Mouse (Mus musculus) G1E (cell line): Measurements from ENCODE around the gene Zmiz2. TPM values are rescaled to one million over a fixed set of nuclear protein-coding genes. Genes with fewer than 3 reads are reported as not detected.

Experiments used
- ATAC-seq: 2 replicates; pipeline ENCODE4 v1.8.0; 2016; ENCODE audit warnings: mild to moderate bottlenecking; ENCODE audit not compliant: insufficient number of reproducible peaks, poor library complexity, low FRiP score, severe bottlenecking; ENCODE audit errors: extremely low read depth
- DNase-seq: peaks from one replicate; pipeline ENCODE4 v3.0.0; 2012; ENCODE audit warnings: low spot score
- H3K27me3 ChIP-seq: 2 replicates; pipeline ENCODE4 v1.6.1; 2012; ENCODE audit warnings: mild to moderate bottlenecking, low read length, inconsistent platforms; ENCODE audit not compliant: insufficient read depth
- H3K36me3 ChIP-seq: replicated peaks from 2 replicates; pipeline ENCODE3; 2012; ENCODE audit warnings: mild to moderate bottlenecking, inconsistent platforms
- H3K4me1 ChIP-seq: 2 replicates; pipeline ENCODE4 v1.6.1; 2012; ENCODE audit warnings: low read depth, low read length, inconsistent platforms, mixed read lengths; ENCODE audit not compliant: insufficient read depth
- H3K4me3 ChIP-seq: 2 replicates; pipeline ENCODE4 v1.5.1; 2012; ENCODE audit warnings: low read depth, mild to moderate bottlenecking, inconsistent platforms, low read length, moderate library complexity, mixed read lengths
- H3K9me3 ChIP-seq: replicated peaks from 2 replicates; pipeline ENCODE4 v1.6.1; 2012; ENCODE audit warnings: inconsistent platforms
- CTCF ChIP-seq: IDR thresholded peaks from 2 replicates; pipeline ENCODE4 v1.5.1; 2012; ENCODE audit warnings: low read depth, low read length, inconsistent platforms, mixed read lengths
- GATA1 ChIP-seq: IDR thresholded peaks from 2 replicates; pipeline ENCODE4 v1.6.1; 2012; ENCODE audit warnings: borderline replicate concordance, low read length, inconsistent platforms, mixed read lengths
- GATA2 ChIP-seq: IDR thresholded peaks from 2 replicates; pipeline ENCODE4 v1.6.1; 2012; ENCODE audit warnings: low read depth, low read length, inconsistent platforms, borderline replicate concordance
- POLR2AphosphoS5 ChIP-seq: IDR thresholded peaks from 2 replicates; pipeline ENCODE4 v1.6.1; 2012; ENCODE audit warnings: low read depth, low read length, inconsistent platforms; ENCODE audit not compliant: insufficient replicate concordance
- TAL1 ChIP-seq: conservative IDR thresholded peaks from 2 replicates; pipeline ENCODE4 v1.6.1; 2012; ENCODE audit warnings: low read depth, low read length, inconsistent platforms, mixed read lengths
- polyA plus RNA-seq: library from polyadenylated mRNA; stranded (reverse); fragments of >175 nt; gene quantifications from 2 replicates; pipeline ENCODE4 v1.2.3, GENCODE M21; 2012
- total RNA-seq, 2 experiments: library from RNA; stranded (forward) in 1 of 2; stranded (reverse) in 1 of 2; fragments of 200-1000 nt in 1 of 2; fragments of >200 nt in 1 of 2; fragmentation: Nextera tagmentation in 1 of 2; gene quantifications; 2 replicates each; pipeline ENCODE4 v1.2.3; 2014 to 2017

Zmiz2 gene
- total and polyA plus RNA-seq, 3 experiments = 7.1 to 245 (median 63.4) TPM

- Histone ChIP-seq H3K9me3 (no peaks in the 10 kb centered on the region), H3K4me3 (no peak overlapping the region), H3K27me3 (peaks cover 13% of the 10 kb centered on the region), H3K4me1 (peaks cover 15% of the 10 kb centered on the region), H3K36me3 (no peaks in the 10 kb centered on the region)
- ATAC-seq (no peak), DNase-seq (no peak)
- no peak for TF ChIP-seq CTCF
- no peak for TF ChIP-seq TAL1
- TF ChIP-seq POLR2AphosphoS5 = no peak
- no peak for TF ChIP-seq GATA1
- TF ChIP-seq GATA2 = no peak
These were observed 8.0 kb upstream of the Zmiz2 start for GRCm38 (mm10) chr11:6380916-6381315.

DNA sequence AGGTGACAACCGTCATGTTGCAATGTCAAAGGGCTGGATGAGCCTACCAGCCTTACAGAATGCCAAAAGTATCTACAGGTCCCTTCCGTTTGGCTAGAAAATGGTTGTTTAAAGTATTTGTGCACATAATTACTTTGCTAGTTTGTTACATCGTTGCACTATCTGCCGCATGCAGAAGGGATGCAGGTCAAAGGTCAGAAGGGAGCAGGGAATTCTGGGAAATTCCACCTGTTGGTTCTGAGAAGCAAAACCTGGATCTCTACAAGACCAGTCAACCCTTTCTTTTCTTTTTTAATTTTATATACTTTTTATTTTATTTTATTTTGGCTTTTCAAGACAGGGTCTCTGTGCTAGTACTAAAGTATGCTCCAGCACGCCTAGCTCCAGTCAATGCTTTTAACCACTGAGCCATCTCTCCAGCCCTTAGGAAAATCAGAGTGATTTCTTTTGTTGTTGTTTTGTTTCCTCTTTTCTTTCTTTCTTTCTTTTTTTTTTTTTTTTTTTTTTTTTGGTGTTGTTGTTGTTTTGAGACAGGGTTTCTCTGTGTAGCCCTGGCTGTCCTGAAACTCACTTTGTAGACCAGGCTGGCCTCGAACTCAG is 648 bp upstream of the Zmiz2 start:
- Histone ChIP-seq H3K36me3 (peaks cover 27% of the 10 kb centered on the region), H3K4me3 (peak overlapping the region; percentile 94; the same call in 1 of the 2 replicates), H3K9me3 (no peaks in the 10 kb centered on the region), H3K27me3 (no peaks in the 10 kb centered on the region), H3K4me1 (peaks cover 37% of the 10 kb centered on the region)
- ATAC-seq (no peak), DNase-seq (no peak)
- TF ChIP-seq CTCF (no peak), GATA2 (no peak), TAL1 (no peak), POLR2AphosphoS5 (no peak), GATA1 (no peak)

- no peak for ATAC-seq
- DNase-seq = no peak
- Histone ChIP-seq H3K4me3 (peak overlapping the region; percentile 94), H3K4me1 (peaks cover 45% of the 10 kb centered on the region), H3K36me3 (peaks cover 38% of the 10 kb centered on the region), H3K27me3 (no peaks in the 10 kb centered on the region), H3K9me3 (no peaks in the 10 kb centered on the region)
- TF ChIP-seq TAL1 (no peak), GATA1 (no peak), POLR2AphosphoS5 (no peak), GATA2 (no peak), CTCF (no peak)
These were observed 628 bp downstream of the Zmiz2 start for GRCm38 (mm10) chr11:6389483-6389921.

- peak overlapping the region; percentile 94; the same call in 1 of the 2 replicates for H3K4me3 ChIP-seq
- peaks cover 50% of the 10 kb centered on the region for H3K4me1 ChIP-seq
- H3K27me3 ChIP-seq = no peaks in the 10 kb centered on the region
- no peak for ATAC-seq
- no peak for TF ChIP-seq CTCF
- no peak for TF ChIP-seq GATA2
- no peak for TF ChIP-seq TAL1
- no peak for TF ChIP-seq POLR2AphosphoS5
- no peak for TF ChIP-seq GATA1
- no peak for DNase-seq
- H3K9me3 ChIP-seq = no peaks in the 10 kb centered on the region
- H3K36me3 ChIP-seq = peaks cover 48% of the 10 kb centered on the region
These were observed 1.6 kb downstream of the Zmiz2 start for GRCm38 (mm10) chr11:6390376-6391053.

DNA sequence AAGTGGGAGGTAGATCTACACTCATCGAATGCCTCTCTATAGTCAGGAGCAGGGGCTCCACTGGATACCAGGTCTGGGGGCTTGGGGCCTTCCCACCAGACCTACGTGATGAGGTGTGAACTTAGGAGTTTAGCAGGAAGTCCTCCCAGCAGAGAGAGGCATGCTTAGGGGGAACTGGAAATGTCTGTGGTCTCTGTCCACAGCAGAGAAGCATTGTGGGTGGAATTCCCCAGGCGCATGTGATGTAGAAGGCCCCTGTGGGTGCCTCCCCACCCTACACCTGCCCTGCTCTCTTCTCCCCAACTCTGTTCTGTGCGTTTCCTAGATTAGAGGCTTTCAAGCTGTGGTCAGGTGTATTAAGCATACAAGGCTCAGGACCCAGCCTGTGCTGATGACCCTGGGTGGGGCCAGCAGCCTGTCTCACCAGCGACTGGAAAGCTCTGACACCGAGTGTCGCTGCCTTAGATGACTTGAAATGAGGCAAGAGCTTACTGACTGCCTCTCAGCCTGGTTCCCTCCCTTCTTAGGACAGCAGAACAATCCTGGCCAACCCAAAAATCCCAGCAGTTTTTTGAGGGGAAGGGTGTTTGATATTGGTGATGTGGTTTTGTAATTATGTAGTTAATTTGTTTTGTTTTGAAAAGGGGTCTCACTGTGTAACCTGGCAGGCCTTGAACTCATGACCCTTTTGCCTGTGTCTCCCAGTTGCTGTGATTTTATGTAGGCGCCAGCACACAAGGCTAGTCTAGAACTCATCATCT is 2.8 kb downstream of the Zmiz2 start:
- Histone ChIP-seq H3K4me3 (no peak overlapping the region), H3K36me3 (peaks cover 60% of the 10 kb centered on the region), H3K9me3 (no peaks in the 10 kb centered on the region), H3K27me3 (no peaks in the 10 kb centered on the region), H3K4me1 (peaks cover 50% of the 10 kb centered on the region)
- DNase-seq (no peak), ATAC-seq (no peak)
- TF ChIP-seq GATA1 = no peak

- no peak for DNase-seq
- Histone ChIP-seq H3K4me3 (no peak overlapping the region), H3K27me3 (no peaks in the 10 kb centered on the region), H3K9me3 (no peaks in the 10 kb centered on the region), H3K36me3 (peaks cover 72% of the 10 kb centered on the region), H3K4me1 (peaks cover 50% of the 10 kb centered on the region)
- no peak for ATAC-seq
- TF ChIP-seq GATA1 = no peak
- TF ChIP-seq POLR2AphosphoS5 = no peak
- TF ChIP-seq GATA2 = no peak
- TF ChIP-seq TAL1 = no peak
These were observed 4.0 kb downstream of the Zmiz2 start for GRCm38 (mm10) chr11:6392857-6393256.
